Mouse (Mus musculus): ENCODE measurements around the gene Htr5b. TPM values are rescaled to one million over a fixed set of nuclear protein-coding genes. Genes with fewer than 3 reads are reported as not detected.

Gene Htr5b
- 0.19 and 0.30 TPM in 2 replicates for polyA plus RNA-seq (2012; rRNA removed)

GRCm38 (mm10) chr1:121528399-121528720 is at the start of gene Htr5b:
Gene Htr5b, minus strand, starts transcription at chr1:121528465.

GRCm38 (mm10) chr1:121567521-121568489 is 39.5 kb upstream of the Htr5b start, which contains the start of gene Ddx18:
Gene Ddx18, minus strand, starts transcription at chr1:121567989.

Other genes with a start within 250 kb of the Htr5b start
- 11.7 and 16.3 TPM in 2 replicates for gene Insig2, start 195.9 kb downstream of the Htr5b start, polyA plus RNA-seq (2012; rRNA removed)
- gene Ccdc93, start 97.4 kb downstream of the Htr5b start, polyA plus RNA-seq (2012; rRNA removed): 6.4 and 6.5 TPM in 2 replicates
- gene Ddx18, start 39.5 kb upstream of the Htr5b start, polyA plus RNA-seq (2012; rRNA removed): 20.3 and 22.8 TPM in 2 replicates